Mouse (Mus musculus): Measurements from ENCODE around the gene Bbx.

Bbx gene

DNA sequence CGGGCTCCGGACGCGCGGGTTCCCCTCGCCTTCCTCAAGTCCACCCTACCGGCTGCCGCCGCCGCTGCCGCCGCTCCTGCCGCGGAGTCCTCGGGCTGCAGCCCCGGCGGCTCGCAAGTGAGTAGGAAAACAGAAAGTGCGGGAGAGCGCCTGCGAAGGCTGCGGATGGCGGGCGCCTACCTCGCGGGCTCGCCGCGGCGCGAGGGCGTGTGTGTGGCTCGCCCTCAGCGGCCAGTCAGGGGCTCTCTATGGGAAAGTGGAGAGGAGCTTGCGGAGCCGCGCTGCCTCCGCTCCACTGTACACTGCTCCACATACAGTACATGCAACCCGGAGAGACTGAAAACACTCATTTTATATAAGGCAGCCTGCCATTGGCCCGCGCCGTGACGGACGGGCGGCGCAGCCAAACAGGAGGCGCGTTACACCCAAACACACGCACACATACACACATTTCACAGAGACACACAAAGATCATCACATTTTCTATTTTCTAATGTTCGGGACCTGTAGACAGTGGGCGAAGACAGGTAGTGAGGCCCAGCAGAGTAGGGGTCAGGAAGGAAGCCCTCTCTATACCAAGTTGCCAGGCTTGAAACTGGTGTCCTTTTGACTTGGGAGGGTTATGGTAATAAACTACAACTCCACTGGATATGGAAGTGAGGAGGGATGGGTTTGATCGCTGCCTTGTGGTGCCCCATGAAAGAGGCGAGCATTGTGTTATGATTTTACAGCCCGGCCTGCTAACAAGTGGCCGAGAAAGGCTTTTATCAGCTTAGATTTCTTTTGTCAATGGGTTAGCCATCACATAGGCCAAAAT lies at the start of gene Bbx:
TSS of gene Bbx (minus strand) at position 329 of the 817 bp plus-strand sequence.
- peak; percentile 98 for DNase-seq (ENCODE audit: low read depth)

DNA sequence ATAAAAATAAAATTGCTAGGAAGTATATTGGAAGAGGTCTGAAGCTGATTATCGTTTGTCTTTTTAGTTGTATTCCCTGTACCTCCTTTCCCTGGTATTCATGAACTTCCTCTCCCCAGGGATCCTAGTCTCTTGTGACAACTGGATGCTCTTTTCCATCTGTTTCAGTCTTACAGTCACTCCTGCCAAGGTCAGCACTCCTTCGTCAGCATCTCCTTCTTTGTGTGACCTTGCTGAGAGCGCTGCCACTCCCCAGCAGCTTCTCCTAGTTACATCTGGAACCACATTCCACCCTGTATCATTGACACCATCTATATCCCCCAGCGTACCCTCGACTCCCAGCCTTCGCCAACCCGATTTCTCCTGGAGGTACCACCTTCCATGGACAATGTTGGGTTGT lies 49.7 kb upstream of the Bbx start:
- DNase-seq (ENCODE audit: low read depth) = no peak

DNA sequence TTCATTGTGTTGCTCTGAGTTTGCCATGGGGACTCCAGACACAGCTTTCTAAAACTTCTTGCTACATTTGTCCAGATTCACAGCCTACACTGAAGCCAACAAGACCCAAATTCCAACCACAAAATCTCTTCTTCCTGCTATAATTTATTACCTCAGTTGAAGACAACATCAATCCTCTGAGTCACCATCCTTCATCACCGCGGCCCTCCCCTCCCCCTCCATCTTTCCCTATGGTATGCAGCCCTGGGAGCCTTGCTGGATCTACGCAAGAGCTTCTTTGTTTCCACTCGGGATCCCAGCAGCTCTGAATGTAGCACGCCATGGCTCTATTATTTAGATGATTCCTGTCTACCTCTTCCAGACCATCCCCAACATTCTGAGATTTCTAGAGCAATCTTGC lies 49.2 kb upstream of the Bbx start:
- DNase-seq (ENCODE audit: low read depth) = no peak

DNA sequence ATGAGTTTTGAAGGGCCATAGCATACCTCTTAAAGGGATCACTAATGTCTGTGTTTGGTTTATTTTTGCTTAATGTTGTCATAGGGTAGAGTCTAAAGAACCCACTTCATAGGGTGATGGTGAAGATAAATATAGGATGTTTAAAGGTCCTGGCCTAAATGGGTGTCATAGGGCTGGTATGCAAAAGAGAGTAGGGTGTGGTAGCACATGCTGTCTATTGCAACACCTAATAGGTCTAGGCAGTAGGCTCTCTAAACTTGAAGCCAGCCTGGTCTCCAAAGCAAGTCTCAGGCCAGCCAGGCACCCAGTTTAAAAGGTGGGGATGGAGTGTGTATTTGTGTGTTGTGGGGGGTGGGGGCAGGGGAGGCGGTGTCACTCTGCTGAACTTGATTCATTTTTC lies 46.5 kb upstream of the Bbx start:
- no peak for DNase-seq (ENCODE audit: low read depth)

DNA sequence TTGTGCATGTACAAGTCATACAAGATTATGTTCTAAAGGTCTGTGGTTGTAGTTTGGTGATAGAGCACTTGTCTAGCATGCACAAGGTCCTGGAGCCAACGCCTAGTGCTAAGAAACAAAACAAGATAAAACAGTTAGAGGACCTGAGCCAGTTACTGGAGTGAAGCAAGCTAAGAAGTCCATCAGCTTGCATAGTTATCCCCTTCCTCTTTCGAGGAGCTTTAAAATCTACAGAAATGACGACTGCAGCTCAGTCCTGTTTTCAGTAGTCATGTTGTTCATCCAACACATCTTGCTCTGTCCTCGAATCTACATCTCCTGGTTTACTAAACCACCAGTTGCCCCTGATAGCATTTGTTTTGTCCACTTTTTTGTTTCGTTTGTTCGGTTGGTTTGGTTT lies 45.4 kb upstream of the Bbx start:
- DNase-seq (ENCODE audit: low read depth) = no peak

DNA sequence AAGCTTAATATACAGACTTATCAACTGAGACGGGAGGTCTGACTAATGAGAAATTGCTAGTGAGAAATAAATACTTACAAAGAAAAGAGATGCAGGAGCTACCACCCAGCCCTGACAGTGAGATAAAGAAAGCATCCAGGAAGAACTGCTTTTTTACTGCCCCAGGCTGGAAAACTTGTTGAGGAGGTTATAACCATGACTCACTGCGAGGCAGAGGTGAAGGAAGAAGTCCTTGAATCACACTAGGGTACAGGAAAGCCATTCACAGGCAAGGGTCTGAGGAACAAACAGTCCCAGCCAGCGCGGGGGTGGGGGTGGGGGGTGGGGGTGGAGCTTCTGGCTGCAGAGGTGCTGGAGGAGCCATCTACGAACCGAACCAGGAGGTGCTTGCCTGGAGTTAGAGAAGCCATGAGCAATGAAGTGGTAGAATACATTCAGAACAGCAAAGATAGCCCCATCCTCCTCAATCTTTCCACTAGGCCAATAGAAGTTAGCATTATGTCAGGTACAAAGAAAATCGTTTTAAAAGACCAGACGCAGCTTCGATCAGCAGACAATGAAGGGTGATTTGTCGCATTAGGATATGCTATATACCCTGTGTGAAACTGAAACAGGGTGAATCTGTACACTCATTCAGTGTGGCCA lies 30.2 kb upstream of the Bbx start:
- peak; percentile 31 for DNase-seq (ENCODE audit: low read depth)

DNA sequence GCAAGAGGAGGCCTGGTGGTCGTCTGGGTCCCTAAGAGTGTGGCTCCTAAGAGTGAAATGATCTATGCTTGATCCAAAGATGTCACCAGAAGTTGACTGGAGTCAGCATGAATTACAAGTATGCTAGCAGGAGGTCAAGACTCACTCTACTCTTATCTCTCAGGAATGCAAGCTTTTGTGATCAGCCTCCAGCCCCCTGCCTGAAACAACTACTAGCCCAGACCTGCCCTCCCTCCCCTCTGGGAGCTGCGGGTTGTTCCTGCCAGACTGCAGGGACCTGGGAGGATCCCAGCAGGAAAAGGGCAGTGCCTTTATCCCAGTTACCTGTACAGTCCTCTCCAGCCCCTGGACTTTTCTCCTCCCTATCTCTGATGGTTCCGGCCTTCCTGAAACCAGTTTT lies 27.0 kb upstream of the Bbx start:
- no peak for DNase-seq (ENCODE audit: low read depth)

DNA sequence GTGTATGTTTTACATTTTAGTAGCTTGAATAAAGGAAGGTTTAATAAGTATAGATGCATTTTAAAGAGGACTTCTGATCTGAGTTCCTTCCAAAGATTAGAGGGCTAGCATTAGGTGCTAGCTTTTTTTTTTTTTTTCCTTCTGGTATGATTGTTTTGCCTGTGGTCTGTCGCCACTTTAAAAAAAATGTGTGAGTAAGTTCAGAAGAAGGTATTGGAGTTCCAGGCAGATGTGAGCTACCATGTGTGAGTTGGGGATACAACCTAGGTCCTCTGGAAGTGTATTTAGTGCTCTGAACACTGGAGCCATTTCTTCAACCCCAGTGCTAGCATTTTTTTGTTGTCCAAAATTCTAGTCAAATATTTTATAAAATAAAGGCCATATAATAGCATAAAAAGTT lies 23.9 kb upstream of the Bbx start:
- DNase-seq (ENCODE audit: low read depth) = no peak

DNA sequence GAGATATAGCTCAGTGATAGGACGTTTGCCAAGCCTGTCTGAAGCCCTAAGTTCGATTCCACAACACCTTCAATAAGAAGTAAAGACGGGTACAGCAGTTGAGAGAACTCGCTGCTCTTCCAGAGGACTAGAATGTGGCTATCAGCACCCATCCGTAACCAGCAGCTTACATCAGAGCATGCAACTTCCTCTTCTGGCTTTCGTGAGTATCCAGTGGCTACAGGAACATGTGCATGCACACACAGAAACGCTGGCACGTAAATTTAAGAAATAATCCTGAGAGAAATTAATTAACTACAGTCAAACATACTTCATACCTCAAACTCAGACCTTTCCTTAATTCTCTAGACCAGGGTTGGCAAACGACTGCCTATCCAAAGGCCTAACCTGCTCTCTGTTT lies 16.9 kb upstream of the Bbx start:
- DNase-seq (ENCODE audit: low read depth) = peak; percentile 54

DNA sequence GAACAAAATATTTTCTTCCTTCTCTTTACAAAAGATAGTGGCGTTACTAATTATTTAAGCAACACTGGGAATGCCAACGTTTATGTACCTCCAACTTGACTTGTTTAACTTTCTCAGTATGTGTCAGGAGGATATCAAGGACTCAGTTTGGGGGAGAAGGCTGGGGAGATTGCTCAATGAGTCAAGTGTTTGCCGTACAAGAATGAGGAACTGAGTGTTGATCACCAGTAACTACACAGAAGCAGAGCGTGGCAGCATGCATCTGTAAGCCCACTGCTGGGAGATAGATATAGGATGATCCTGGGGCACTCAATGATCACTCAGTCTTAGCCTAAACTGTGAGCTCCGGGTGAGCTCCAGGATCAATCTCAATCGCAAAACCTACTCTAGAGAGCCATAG lies 12.8 kb upstream of the Bbx start:
- peak; percentile 62 for DNase-seq (ENCODE audit: low read depth)

DNA sequence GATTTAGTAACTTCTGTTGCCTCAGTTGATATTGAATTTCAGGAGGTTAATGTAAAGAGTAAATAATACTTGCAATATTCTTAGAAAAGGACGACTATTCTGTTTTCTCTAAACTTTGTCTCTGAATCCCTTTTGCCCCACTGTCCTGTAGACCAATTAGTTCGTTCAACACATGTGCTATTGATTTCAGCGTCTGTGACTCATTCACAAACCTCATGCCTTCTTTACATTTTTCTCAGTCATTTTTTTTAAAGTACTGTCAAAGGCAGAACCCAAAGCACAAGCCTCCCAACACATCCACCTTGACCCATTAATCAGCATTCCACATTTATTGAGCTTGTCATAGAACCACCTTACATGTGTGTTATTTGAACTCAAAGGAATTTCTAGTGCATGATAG lies 6.6 kb upstream of the Bbx start:
- DNase-seq (ENCODE audit: low read depth) = no peak

DNA sequence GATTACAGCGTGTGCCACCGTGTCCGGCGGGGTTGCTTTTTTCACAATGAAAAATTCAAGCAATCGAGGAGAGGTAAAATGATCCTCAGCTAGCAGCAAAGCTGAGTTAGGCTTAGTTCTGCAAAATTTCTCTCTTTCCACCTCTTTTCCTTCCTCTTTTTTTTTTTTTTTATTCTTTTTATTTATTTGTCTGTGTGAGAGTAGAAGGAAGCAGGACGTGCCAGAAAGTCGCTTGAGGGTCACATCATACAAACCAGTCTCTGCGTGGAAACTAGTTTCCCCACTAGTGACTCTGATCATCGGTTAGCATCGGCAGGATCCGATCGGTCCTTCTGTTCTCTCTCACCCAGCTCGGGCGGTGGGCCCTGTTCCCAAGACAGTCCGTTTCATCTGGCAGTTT lies 5.6 kb upstream of the Bbx start:
- DNase-seq (ENCODE audit: low read depth) = no peak

DNA sequence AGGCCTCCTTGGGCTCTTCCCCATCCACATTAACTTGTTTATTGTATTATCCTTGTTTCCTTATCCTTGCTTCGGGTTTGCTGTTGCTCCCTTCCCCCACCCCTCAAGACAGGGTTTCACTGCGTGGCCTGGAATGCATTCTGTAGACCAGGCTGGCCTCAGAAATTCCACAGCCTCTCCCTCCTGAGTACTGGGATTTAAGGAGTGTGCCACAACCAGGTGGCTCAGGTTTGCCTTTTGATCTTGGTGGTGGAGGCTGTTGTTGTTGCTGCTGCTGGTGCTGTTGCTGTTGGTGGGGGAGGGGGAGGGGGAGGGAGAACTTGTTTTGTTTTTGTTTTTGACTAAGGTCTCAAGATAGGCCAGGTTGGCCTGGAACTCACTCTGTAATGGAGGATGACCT lies 5.1 kb upstream of the Bbx start:
- DNase-seq (ENCODE audit: low read depth) = no peak

DNA sequence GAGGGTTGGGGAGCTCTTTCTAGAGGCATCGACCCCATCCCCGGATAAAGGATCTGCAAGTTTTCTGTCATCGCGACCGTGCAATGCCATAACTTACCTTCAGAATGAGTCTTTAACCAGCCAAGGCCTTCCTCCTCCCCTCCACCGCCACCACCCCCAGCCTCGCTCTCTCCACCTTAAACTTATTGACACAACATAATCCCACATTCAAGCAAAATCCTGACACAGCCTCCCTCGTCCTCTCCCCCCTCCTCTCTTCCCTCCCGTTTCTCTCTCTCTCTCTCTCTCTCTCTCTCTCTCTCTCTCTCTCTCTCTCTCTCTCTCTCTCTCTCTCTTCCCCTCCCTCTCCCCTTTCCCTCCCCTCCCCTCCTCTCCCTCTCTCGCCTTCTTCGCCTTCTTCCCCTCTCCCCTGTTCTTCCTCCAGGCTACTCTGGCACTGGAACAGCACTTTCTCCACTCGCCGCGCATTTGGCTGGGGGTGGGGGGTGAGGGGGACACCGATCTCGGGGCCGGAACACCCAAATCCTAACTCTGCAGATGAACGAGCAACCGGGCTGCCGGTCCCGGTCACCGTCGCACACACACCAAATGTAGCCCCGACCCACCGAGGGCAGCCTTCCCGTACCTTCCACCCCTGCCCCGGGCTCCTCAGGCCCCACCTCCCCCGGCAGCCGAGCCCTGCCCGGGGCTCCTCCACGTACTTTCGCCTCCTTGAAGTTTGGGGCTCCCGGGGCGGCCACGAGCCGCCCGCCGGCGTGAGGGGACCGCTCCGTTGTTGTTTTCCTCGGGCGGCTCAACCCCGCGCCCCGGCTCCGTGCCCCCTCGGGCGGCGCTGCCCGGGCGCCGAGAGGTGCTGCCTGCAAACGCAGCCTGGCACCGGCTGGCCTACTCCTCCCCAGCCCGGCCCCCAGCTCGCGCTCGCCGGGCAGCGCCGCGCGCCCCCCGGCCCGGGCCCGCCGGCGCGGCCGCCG lies 894 bp downstream of the Bbx start:
- DNase-seq (ENCODE audit: low read depth) = peak; percentile 79

DNA sequence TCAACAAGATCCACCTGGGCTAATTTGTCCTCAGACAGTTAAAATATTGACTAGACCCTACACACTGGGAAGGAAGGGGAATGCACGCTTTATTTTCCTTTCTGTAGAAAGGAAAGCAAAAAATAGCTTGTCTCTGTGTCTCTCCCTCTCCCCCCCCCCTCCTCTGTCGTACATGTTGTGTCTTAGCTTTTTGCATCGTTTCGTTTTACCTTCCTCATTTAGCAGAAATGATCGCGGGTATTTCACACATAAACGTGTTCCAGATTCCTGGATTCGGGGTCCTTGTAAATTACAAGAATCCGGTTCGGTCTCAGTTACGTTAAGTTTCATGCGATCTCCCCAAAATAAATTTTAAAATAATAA lies 1.7 kb downstream of the Bbx start:
- DNase-seq (ENCODE audit: low read depth) = peak; percentile 79

DNA sequence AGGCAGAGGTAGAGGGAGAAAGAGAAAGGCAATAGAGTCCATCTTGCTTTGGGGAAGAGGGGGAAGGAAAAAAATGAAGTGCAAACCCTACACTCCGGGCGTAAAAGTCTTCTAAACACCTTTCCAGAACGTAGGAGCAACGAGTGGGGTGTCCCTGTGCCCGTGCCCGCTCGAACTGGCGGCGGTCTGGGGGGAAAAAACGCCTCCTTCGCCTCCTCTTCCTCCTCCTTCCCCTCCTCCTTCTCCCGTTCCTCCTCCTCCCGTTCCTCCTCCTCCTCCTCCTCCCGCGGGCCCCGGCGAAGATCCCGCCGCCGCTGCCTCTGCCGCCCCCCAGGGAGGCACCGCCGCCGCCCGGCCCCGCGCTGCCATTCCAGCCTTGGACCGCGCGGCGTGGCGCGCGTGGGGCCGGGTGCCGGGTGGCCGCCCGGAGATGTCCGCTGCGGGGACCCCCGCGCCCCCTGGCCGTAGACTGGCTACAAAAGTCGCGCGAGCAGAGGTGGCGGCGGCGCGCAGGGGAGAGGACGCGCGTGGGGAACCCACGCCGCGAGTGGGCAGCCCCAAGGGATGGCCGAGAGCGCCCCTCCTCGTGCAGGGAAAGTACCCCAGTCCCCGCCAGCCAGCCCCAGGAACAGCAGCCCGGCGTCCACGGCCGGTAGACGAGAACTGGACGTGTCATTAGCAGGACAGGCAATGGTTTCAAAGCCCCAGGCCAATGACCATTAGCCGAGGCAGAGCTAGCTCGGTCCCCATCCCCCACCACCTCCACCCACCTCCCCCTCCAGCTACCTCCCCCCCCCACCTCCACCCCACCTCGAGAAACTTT lies 2.3 kb downstream of the Bbx start:
- peak; percentile 53 for DNase-seq (ENCODE audit: low read depth)

DNA sequence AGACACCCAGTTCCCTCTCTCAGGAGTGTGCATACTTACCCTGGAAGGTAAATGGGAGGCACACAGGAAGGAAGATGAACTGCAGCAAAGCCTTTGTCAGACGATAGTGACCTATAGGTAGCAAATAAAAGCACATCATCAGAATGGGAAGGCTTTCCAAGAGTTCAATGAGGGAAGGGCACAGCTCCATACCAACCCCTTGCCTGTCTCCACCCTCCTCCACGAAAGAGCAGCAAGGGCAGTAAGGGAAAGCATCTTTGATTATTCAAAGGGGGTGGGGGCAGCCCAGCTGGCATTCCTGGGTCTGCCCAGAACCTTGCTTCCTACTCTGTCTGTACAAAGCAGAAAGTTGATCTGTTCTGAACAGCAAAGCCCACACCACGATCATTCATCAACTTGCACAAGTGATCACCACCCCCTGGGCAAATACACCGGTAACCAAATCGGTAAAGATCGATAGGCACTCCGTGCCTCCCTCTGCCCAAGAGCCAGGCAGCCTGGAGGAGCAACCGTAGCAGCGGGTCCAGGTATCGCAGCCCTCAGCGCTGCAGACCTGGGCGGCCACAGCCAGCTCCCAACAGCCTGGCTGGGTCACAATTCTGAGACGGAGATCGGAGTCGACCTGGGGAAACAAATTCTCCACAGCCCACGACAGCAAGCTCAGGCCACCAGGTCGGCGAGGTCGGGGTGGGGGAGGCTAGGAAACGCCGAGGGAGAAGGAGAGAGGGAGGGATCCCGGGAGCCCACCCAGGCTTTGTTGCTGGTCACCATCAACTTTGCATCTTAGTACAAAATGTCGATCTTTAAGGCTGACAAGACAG lies 3.1 kb downstream of the Bbx start:
- no peak for DNase-seq (ENCODE audit: low read depth)

DNA sequence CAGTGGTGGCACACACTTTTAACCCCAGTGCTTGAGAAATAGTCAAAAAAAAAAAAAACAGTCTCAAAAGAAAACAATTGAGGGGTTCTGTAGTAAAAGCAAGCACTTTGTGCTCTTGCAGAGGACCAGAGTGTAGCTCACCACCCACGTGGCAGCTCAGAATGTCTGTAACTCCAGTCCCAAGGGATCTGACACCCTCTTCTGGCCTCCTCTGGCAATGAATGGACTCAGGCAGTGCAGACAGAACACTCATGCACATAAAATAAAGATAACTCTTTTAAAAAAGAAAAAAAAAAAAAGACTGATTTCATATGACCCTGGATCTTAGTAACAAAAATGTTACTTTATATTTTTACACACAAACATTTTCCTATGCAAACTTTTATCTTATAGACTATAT lies 12.1 kb downstream of the Bbx start:
- peak; percentile 54 for DNase-seq (ENCODE audit: low read depth)

DNA sequence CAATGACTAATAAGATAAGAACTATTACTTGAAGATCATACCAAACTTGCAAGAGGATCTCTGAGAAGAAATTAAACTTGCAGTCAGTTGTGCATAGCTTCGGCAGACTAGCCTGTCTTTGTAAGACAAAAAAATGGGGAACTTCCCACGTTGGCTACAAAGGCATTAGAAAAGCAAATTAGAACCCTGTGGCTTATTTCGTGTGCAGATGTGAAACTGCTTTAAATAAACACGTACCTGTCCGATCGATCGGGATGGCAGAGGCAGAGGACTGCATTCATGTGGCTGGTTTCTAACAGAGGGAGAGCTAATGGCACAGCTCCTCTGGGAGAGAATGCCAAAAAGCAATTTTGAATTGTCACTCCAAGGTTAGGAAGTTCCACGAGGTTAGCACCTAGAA lies 16.8 kb downstream of the Bbx start:
- no peak for DNase-seq (ENCODE audit: low read depth)

DNA sequence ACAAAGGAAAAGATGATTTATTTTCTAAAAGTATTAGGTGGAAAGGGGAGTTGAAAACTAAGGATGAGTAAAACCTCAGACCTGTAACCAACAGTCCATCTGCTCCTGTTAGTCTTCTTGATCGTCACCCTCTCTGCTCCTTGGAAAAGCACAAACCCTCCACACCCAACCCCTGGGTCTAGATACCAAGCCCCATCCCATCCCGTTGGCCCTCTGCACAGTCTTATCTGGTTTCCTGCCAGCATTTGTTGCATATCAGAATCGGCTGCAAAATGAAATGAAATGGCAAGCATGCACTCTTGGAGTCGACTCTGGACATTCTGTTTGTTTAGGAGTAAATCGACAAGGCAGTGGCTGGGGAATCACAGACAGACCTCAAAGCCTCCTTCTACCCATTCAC lies 29.3 kb downstream of the Bbx start:
- DNase-seq (ENCODE audit: low read depth) = no peak

DNA sequence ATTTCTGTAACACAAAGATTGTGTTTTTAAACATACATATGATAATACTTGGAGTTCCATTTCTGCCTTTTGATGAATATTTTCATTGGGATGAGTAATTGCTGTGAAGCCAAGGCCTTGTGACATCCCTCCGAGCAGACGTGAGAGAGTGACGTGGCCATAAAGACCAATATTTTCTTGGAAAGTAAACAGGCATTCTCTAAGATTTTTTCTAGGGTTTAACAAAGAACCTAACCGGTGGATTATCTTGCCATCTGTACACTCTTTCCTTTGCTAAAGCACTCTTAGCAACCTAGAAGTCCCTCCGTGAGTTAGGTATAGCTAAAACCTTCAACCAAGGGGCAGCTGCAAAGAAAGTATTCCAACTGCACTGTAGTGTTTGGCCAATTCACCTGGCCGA lies 32.4 kb downstream of the Bbx start:
- no peak for DNase-seq (ENCODE audit: low read depth)

Measured in 416B (cell line).